Mouse (Mus musculus): ENCODE data around the gene Rcsd1. TPM values are rescaled to one million over a fixed set of nuclear protein-coding genes. Genes with fewer than 3 reads are reported as not detected.

The Rcsd1 gene
- polyA plus RNA-seq, 1 experiment = 0.04 TPM

DNA sequence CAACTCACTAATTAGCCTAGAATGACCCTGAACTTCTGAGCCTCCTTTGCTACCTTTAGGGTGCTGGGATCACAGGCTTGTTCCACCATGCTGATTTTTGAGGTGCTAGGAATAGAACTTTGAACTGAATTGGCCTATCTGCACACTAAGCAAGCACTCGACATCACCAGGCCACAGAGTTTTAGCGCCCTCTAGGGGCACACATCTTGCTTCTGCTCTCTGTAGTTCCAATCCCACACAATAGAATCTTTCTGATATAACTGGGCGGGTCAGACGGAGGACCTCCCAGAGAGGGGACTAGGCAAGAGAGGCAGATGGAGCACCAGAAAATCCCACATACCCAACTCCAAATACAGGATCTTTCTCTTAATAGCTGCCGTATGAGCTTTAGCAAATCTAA lies 51.0 kb downstream of the Rcsd1 start:
- TF ChIP-seq E2F4 (IDR thresholded peaks at IDR 0.05; ENCODE audit: insufficient read depth) (no peak), TCF12 (IDR thresholded peaks at IDR 0.05; ENCODE audit: insufficient read depth, poor library complexity, severe bottlenecking) (no peak), POLR2AphosphoS2 (IDR thresholded peaks at IDR 0.05; ENCODE audit: insufficient read length, low read depth) (no peak), REST (IDR thresholded peaks at IDR 0.05; ENCODE audit: insufficient read depth, insufficient read length) (no peak), CEBPB (IDR thresholded peaks at IDR 0.05; ENCODE audit: insufficient read depth, poor library complexity, severe bottlenecking) (no peak), MYOD1 (IDR thresholded peaks at IDR 0.05; ENCODE audit: control insufficient read depth in 1 of 3, insufficient read length in 2 of 3, low read depth in 2 of 3) (no peak), TCF3 (IDR thresholded peaks at IDR 0.05; ENCODE audit: insufficient read length, low read depth) (no peak), MAX (IDR thresholded peaks at IDR 0.05; ENCODE audit: low read depth) (no peak)
- no peaks in the 10 kb centered on the region for H3K79me2 ChIP-seq (ENCODE audit: control insufficient read depth, insufficient read depth)
- no peak overlapping the region for H3K4me2 ChIP-seq (ENCODE audit: low read depth)
- no peak overlapping the region for H3K4me3 ChIP-seq
- no peak overlapping the region for H3ac ChIP-seq (ENCODE audit: control insufficient read depth, insufficient read length)
- H3K27me3 ChIP-seq (ENCODE audit: control insufficient read depth, insufficient read depth, insufficient read length) = peaks cover 5% of the 10 kb centered on the region
- no peaks in the 10 kb centered on the region for H3K36me3 ChIP-seq (ENCODE audit: control insufficient read depth, insufficient read depth)

DNA sequence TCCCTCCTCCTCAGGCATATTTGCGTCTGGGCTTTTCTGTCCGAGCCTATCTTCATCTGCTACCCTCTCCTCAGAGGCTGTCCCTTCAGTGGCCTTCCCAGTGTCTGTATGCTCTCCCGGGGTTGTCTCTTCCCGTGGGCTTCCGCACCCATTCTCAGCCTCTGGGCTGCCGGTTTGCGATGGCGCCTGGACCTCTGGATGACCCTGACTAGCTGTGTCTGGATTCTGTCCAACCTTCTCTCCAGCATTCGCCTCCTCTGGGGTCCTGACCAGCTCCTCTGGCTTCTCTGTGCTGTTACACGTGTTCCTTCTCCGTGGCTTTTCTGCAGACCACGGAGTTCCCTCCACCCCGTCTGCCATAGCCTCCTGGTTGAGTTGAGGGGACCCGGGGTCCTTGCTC lies 54.1 kb downstream of the Rcsd1 start:
- H3K4me2 ChIP-seq (ENCODE audit: low read depth) = no peak overlapping the region
- no peak overlapping the region for H3ac ChIP-seq (ENCODE audit: control insufficient read depth, insufficient read length)
- no peaks in the 10 kb centered on the region for H3K36me3 ChIP-seq (ENCODE audit: control insufficient read depth, insufficient read depth)
- no peak overlapping the region for H3K4me3 ChIP-seq
- no peaks in the 10 kb centered on the region for H3K27me3 ChIP-seq (ENCODE audit: control insufficient read depth, insufficient read depth, insufficient read length)
- TF ChIP-seq REST (IDR thresholded peaks at IDR 0.05; ENCODE audit: insufficient read depth, insufficient read length) = no peak
- no peak for TF ChIP-seq POLR2AphosphoS2 (IDR thresholded peaks at IDR 0.05; ENCODE audit: insufficient read length, low read depth)
- TF ChIP-seq POLR2A (IDR thresholded peaks at IDR 0.05; ENCODE audit: insufficient read length, low read depth) = no peak
- no peak for TF ChIP-seq USF1 (IDR thresholded peaks at IDR 0.05; ENCODE audit: low read depth)
- TF ChIP-seq E2F4 (IDR thresholded peaks at IDR 0.05; ENCODE audit: insufficient read depth) = no peak
- no peak for TF ChIP-seq MYOD1 (IDR thresholded peaks at IDR 0.05; ENCODE audit: control insufficient read depth in 1 of 3, insufficient read length in 2 of 3, low read depth in 2 of 3)
- TF ChIP-seq SRF (IDR thresholded peaks at IDR 0.05; ENCODE audit: control insufficient read depth, insufficient read length, low read depth) = no peak
- no peak for TF ChIP-seq MYOG (IDR thresholded peaks at IDR 0.05; ENCODE audit: control insufficient read depth in 1 of 3, insufficient read depth in 1 of 3, insufficient read length in 2 of 3, low read depth in 2 of 3)
- no peak for TF ChIP-seq TCF12 (IDR thresholded peaks at IDR 0.05; ENCODE audit: insufficient read depth, poor library complexity, severe bottlenecking)
- H3K79me2 ChIP-seq (ENCODE audit: control insufficient read depth, insufficient read depth) = no peaks in the 10 kb centered on the region

DNA sequence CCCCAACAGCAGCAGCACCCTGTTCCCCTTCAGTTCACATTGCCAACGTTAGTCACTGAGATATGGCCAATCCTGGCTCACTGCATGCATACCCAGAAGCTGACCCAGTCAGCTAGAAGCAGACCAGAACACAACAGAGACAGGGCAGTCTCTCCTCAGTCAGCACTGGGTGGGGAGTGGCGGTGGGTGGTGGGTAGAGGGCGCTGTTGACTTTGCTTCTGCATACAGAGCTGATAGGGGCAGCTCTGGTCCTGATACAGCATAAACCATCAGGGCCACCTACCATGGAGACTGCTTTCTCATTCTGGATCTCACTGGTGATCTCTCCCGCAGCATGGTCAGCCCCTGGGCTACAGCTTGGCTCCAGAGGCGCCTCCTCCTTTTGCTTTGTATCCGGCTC lies 54.5 kb downstream of the Rcsd1 start:
- H3ac ChIP-seq (ENCODE audit: control insufficient read depth, insufficient read length) = no peak overlapping the region
- TF ChIP-seq TCF3 (IDR thresholded peaks at IDR 0.05; ENCODE audit: insufficient read length, low read depth) (no peak), E2F4 (IDR thresholded peaks at IDR 0.05; ENCODE audit: insufficient read depth) (no peak), CEBPB (IDR thresholded peaks at IDR 0.05; ENCODE audit: insufficient read depth, poor library complexity, severe bottlenecking) (no peak), POLR2A (IDR thresholded peaks at IDR 0.05; ENCODE audit: insufficient read length, low read depth) (no peak), SRF (IDR thresholded peaks at IDR 0.05; ENCODE audit: control insufficient read depth, insufficient read length, low read depth) (no peak)
- no peak overlapping the region for H3K4me3 ChIP-seq
- no peak overlapping the region for H3K4me2 ChIP-seq (ENCODE audit: low read depth)
- no peaks in the 10 kb centered on the region for H3K79me2 ChIP-seq (ENCODE audit: control insufficient read depth, insufficient read depth)
- no peaks in the 10 kb centered on the region for H3K36me3 ChIP-seq (ENCODE audit: control insufficient read depth, insufficient read depth)
- H3K27me3 ChIP-seq (ENCODE audit: control insufficient read depth, insufficient read depth, insufficient read length) = no peaks in the 10 kb centered on the region

DNA sequence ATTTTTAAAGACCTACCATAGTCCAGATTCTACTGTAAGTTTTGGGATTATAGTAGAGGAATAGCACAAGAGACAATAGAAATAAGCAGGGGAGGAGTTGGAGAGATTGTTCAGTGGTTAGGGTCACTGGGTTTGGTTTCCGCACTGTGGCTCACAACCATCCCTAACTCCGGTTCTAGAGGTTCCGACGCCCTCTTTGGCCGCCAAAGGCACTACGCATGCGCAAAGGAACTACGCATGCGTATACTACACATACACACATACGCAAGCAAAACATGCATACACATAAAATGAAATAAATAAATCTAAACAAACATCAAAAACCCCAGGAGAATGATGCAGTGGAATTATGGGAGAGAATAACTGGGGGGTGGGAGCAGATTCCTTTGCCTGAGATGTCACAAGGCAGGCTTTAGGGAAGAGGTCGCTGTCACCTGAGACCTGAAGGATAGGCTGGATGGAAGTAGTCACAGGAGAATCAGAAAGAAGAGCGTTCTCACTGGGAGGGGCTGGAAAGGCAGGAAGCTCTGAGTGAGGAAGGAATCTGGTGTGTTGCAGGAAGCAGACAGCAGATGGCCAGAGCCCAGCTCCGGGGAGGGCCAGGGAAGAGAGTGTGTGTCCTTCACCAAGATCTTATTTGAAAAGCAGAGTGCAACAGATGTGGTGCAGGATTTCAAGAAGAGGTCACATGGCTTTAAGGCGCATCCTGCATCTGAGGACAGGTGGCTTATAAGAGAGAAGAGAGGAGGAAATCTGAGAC lies 56.3 kb downstream of the Rcsd1 start:
- H3K27me3 ChIP-seq (ENCODE audit: control insufficient read depth, insufficient read depth, insufficient read length) = peaks cover 5% of the 10 kb centered on the region
- H3ac ChIP-seq (ENCODE audit: control insufficient read depth, insufficient read length) = no peak overlapping the region
- no peak overlapping the region for H3K4me3 ChIP-seq
- H3K4me2 ChIP-seq (ENCODE audit: low read depth) = no peak overlapping the region
- H3K36me3 ChIP-seq (ENCODE audit: control insufficient read depth, insufficient read depth) = no peaks in the 10 kb centered on the region
- H3K79me2 ChIP-seq (ENCODE audit: control insufficient read depth, insufficient read depth) = no peaks in the 10 kb centered on the region
- no peak for TF ChIP-seq POLR2AphosphoS2 (IDR thresholded peaks at IDR 0.05; ENCODE audit: insufficient read length, low read depth)

DNA sequence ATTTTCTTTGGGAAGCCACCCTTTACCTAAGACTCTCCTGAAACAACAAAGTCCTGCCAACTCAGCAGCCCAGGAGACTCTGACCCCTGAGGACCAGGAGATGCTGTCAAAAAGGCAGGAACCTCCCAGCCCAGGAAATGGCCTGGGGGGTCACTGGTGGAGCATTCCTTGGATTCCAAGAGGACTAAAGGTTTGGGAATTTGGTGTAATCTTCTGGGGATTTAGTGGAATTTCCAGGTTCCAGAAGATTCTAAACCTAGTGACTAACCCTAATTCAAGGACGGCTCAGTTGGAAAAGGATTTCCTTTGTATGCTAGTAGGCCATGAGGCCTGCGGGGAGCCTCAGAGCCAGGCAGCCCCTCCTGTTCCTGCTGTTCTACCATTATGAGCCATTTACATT lies 57.0 kb downstream of the Rcsd1 start:
- H3K4me3 ChIP-seq = no peak overlapping the region
- H3K36me3 ChIP-seq (ENCODE audit: control insufficient read depth, insufficient read depth) = no peaks in the 10 kb centered on the region
- no peaks in the 10 kb centered on the region for H3K79me2 ChIP-seq (ENCODE audit: control insufficient read depth, insufficient read depth)
- no peak overlapping the region for H3ac ChIP-seq (ENCODE audit: control insufficient read depth, insufficient read length)
- peaks cover 5% of the 10 kb centered on the region for H3K27me3 ChIP-seq (ENCODE audit: control insufficient read depth, insufficient read depth, insufficient read length)
- TF ChIP-seq CEBPB (IDR thresholded peaks at IDR 0.05; ENCODE audit: insufficient read depth, poor library complexity, severe bottlenecking) (no peak), REST (IDR thresholded peaks at IDR 0.05; ENCODE audit: insufficient read depth, insufficient read length) (no peak), TCF3 (IDR thresholded peaks at IDR 0.05; ENCODE audit: insufficient read length, low read depth) (no peak), MYOD1 (IDR thresholded peaks at IDR 0.05; ENCODE audit: control insufficient read depth in 1 of 3, insufficient read length in 2 of 3, low read depth in 2 of 3) (no peak), USF1 (IDR thresholded peaks at IDR 0.05; ENCODE audit: low read depth) (no peak), E2F4 (IDR thresholded peaks at IDR 0.05; ENCODE audit: insufficient read depth) (no peak)
- H3K4me2 ChIP-seq (ENCODE audit: low read depth) = no peak overlapping the region

All from myocyte (in vitro differentiated cells).